In genomic region chr3:136862051-136862837, GRCm38 (mm10) we compare ENCODE assay signal across 13 mouse cellular contexts.
DNase-seq lines count a peak whose midpoint lies in the region; ATAC-seq lines count a peak whose summit lies in the region.
"Had no signal": no experiment of that assay in that cellular context is flagged by ENCODE, and none has a peak within 500 bp of the region (broad histone marks: within the 10 kb centered on the region; RNA-seq: fewer than 3 reads in every experiment).

No protein-coding gene starts in this region.

- H3K9me3 ChIP-seq in heart, embryonic 12.5 days (replicated peaks) = no peaks in the 10 kb centered on the region
- no peaks in the 10 kb centered on the region for H3K9me3 ChIP-seq in lung, embryonic 15.5 days
- no peaks in the 10 kb centered on the region for H3K9me3 ChIP-seq in stomach, embryonic 15.5 days
- no peaks in the 10 kb centered on the region for H3K9me3 ChIP-seq in midbrain, embryonic 14.5 days (ENCODE audit: control insufficient read depth, low read length)
- H3K9me3 ChIP-seq: limb, embryonic 15.5 days had no signal

- H3K27me3 ChIP-seq in heart, embryonic 12.5 days (replicated peaks) = no peaks in the 10 kb centered on the region
- no peaks in the 10 kb centered on the region for H3K27me3 ChIP-seq in lung, embryonic 15.5 days
- no peaks in the 10 kb centered on the region for H3K27me3 ChIP-seq in stomach, embryonic 15.5 days (replicated peaks)
- no peaks in the 10 kb centered on the region for H3K27me3 ChIP-seq in midbrain, embryonic 14.5 days (ENCODE audit: control insufficient read depth, insufficient read depth, low read length)
- H3K27me3 ChIP-seq: limb, embryonic 15.5 days had no signal

- no peak overlapping the region for H3K4me3 ChIP-seq in heart, embryonic 12.5 days
- no peak overlapping the region for H3K4me3 ChIP-seq in lung, embryonic 15.5 days
- no peak overlapping the region for H3K4me3 ChIP-seq in stomach, embryonic 15.5 days (replicated peaks)
- H3K4me3 ChIP-seq in midbrain, embryonic 14.5 days (replicated peaks; ENCODE audit: low read depth, low read length) = no peak overlapping the region
- H3K4me3 ChIP-seq: limb, embryonic 15.5 days had no signal

- H3K36me3 ChIP-seq in heart, embryonic 12.5 days = no peaks in the 10 kb centered on the region
- H3K36me3 ChIP-seq in lung, embryonic 15.5 days = no peaks in the 10 kb centered on the region
- H3K36me3 ChIP-seq in stomach, embryonic 15.5 days = no peaks in the 10 kb centered on the region
- no peaks in the 10 kb centered on the region for H3K36me3 ChIP-seq in midbrain, embryonic 14.5 days (ENCODE audit: control insufficient read depth, insufficient read depth, low read length)
- H3K36me3 ChIP-seq: limb, embryonic 15.5 days had no signal

- no peak overlapping the region for H3K27ac ChIP-seq in heart, embryonic 12.5 days (ENCODE audit: poor library complexity, severe bottlenecking)
- H3K27ac ChIP-seq in lung, embryonic 15.5 days = peak overlapping the region; percentile 62
- no peak overlapping the region for H3K27ac ChIP-seq in stomach, embryonic 15.5 days
- H3K27ac ChIP-seq in midbrain, embryonic 14.5 days (replicated peaks; ENCODE audit: low read depth, low read length) = no peak overlapping the region
- H3K27ac ChIP-seq: limb, embryonic 15.5 days had no signal

- H3K4me1 ChIP-seq in heart, embryonic 12.5 days (replicated peaks) = peaks cover 3% of the 10 kb centered on the region
- H3K4me1 ChIP-seq in lung, embryonic 15.5 days = peaks cover 13% of the 10 kb centered on the region
- no peaks in the 10 kb centered on the region for H3K4me1 ChIP-seq in stomach, embryonic 15.5 days
- no peaks in the 10 kb centered on the region for H3K4me1 ChIP-seq in midbrain, embryonic 14.5 days (ENCODE audit: control insufficient read depth, insufficient read depth, low read length)

- H3K4me2 ChIP-seq in heart, embryonic 12.5 days = no peak overlapping the region
- no peak overlapping the region for H3K4me2 ChIP-seq in lung, embryonic 15.5 days
- H3K4me2 ChIP-seq in stomach, embryonic 15.5 days = no peak overlapping the region
- H3K4me2 ChIP-seq in midbrain, embryonic 14.5 days (ENCODE audit: low read length) = no peak overlapping the region
- H3K4me2 ChIP-seq: limb, embryonic 15.5 days had no signal

- 0 out of 2 replicates have a peak, but pooled peaks have one; percentile 18 for ATAC-seq in heart, embryonic 12.5 days (ENCODE audit: insufficient number of reproducible peaks, low FRiP score)
- peak; percentile 64; the same call in 1 of the 2 replicates for ATAC-seq in lung, embryonic 15.5 days (ENCODE audit: borderline replicate concordance, extremely low read depth, low FRiP score, low TSS enrichment)
- ATAC-seq in stomach, embryonic 15.5 days (ENCODE audit: insufficient read depth, low FRiP score, low read depth) = peak; percentile 96
- ATAC-seq in midbrain, embryonic 14.5 days (ENCODE audit: low FRiP score, low TSS enrichment) = no peak

- no peak overlapping the region for H3K9ac ChIP-seq in heart, embryonic 12.5 days
- H3K9ac ChIP-seq in lung, embryonic 15.5 days = no peak overlapping the region
- H3K9ac ChIP-seq in stomach, embryonic 15.5 days = no peak overlapping the region
- H3K9ac ChIP-seq in midbrain, embryonic 14.5 days (replicated peaks; ENCODE audit: low read length) = no peak overlapping the region
- H3K9ac ChIP-seq: limb, embryonic 15.5 days had no signal

- no peak for DNase-seq in heart, postnatal 4 days
- no peak for DNase-seq in lung, postnatal 10 days
- peak; percentile 93 for DNase-seq in NIH3T3 (ENCODE audit: low read depth)
- DNase-seq in midbrain, embryonic 14.5 days = no peak
- DNase-seq: cerebellum, adult 11-12 months; gastrocnemius, postnatal 25 days; heart, postnatal 14 days; right cerebral cortex, postnatal 25 days; thymus, postnatal 14 days had no signal

- 59% methylated on average over 11 of the region's 11 CpGs for WGBS in heart, embryonic 12.5 days
- 38% methylated on average over 11 of the region's 11 CpGs for WGBS in lung, embryonic 15.5 days
- 43% methylated on average over 11 of the region's 11 CpGs for WGBS in stomach, embryonic 15.5 days
- 91% methylated on average over 11 of the region's 11 CpGs for WGBS in midbrain, embryonic 14.5 days
